Mouse (Mus musculus) spleen, adult 2 months (tissue): ENCODE measurements around the gene Zfp3.

Experiments used
- CTCF ChIP-seq: fragments of 200-500 bp; IDR thresholded peaks from 2 replicates; pipeline ENCODE4 v1.5.1; 2011; ENCODE audit warnings: mild to moderate bottlenecking, inconsistent platforms; ENCODE audit not compliant: insufficient read depth, insufficient read length, insufficient replicate concordance; ENCODE audit errors: extremely low read depth
- POLR2A ChIP-seq: fragments of 200-500 bp; IDR thresholded peaks from 2 replicates; pipeline ENCODE4 v1.6.1; 2011; ENCODE audit warnings: low read depth, low read length, inconsistent platforms

GRCm38 (mm10) chr11:70754476-70754875 is 9.5 kb upstream of the Zfp3 start:
- TF ChIP-seq CTCF, result no peak
- TF ChIP-seq POLR2A, result no peak
